Mouse (Mus musculus): ENCODE results near the gene Higd1a.

- TF ChIP-seq CTCF (IDR thresholded peaks at IDR 0.05; ENCODE audit: insufficient read depth, low read depth, low read length) = no peak
- no peak for TF ChIP-seq POLR2A (IDR thresholded peaks at IDR 0.05; ENCODE audit: insufficient read depth, low read depth, low read length)
These were observed 22.7 kb upstream of the Higd1a start for GRCm38 (mm10) chr9:121880840-121881239.
